In genomic region chr12:85215031-85215430, GRCm38 (mm10) we compare ENCODE assay signal across 22 mouse cellular contexts. TPM values are rescaled to one million over a fixed set of nuclear protein-coding genes. Genes with fewer than 3 reads are reported as not detected.
"Had no signal": no experiment of that assay in that cellular context is flagged by ENCODE, and none has a peak within 500 bp of the region (broad histone marks: within the 10 kb centered on the region; RNA-seq: fewer than 3 reads in every experiment).

No protein-coding gene starts in this region.

- H3K27ac ChIP-seq: liver, embryonic 15.5 days; macrophage; midbrain, embryonic 10.5 days; midbrain, embryonic 13.5 days; midbrain, embryonic 15.5 days; neural tube, embryonic 13.5 days; neural tube, embryonic 15.5 days had no signal

- H3K36me3 ChIP-seq: liver, embryonic 15.5 days; midbrain, embryonic 10.5 days; midbrain, embryonic 13.5 days; midbrain, embryonic 15.5 days; neural tube, embryonic 13.5 days; neural tube, embryonic 15.5 days had no signal

- H3K4me3 ChIP-seq: liver, embryonic 15.5 days; megakaryocyte, embryonic 14.5 days; midbrain, embryonic 10.5 days; midbrain, embryonic 13.5 days; midbrain, embryonic 15.5 days; myocyte; neural tube, embryonic 13.5 days; neural tube, embryonic 15.5 days had no signal

- H3K9ac ChIP-seq: liver, embryonic 15.5 days; liver, postnatal 0 days; midbrain, embryonic 13.5 days; midbrain, embryonic 15.5 days; neural tube, embryonic 13.5 days; neural tube, embryonic 15.5 days had no signal

- ATAC-seq: liver, postnatal 0 days; midbrain, embryonic 13.5 days; midbrain, embryonic 15.5 days had no signal

- DNase-seq: liver, postnatal 0 days; lung, adult 2 months; lung, postnatal 14 days; lung, postnatal 36 days; retina, postnatal 1 day; right cerebral cortex, adult 18-20 months; right cerebral cortex, postnatal 25 days; right cerebral cortex, postnatal 4 days; spleen, adult 18-20 months; thymus, adult 18-20 months; thymus, postnatal 14 days; thymus, postnatal 36 days had no signal

- H3K9me3 ChIP-seq: liver, embryonic 15.5 days; megakaryocyte, embryonic 14.5 days; midbrain, embryonic 10.5 days; midbrain, embryonic 13.5 days; midbrain, embryonic 15.5 days; neural tube, embryonic 13.5 days; neural tube, embryonic 15.5 days had no signal

- H3K4me2 ChIP-seq: liver, embryonic 15.5 days; midbrain, embryonic 13.5 days; midbrain, embryonic 15.5 days; neural tube, embryonic 13.5 days; neural tube, embryonic 15.5 days had no signal

- H3K27me3 ChIP-seq: liver, embryonic 15.5 days; midbrain, embryonic 13.5 days; midbrain, embryonic 15.5 days; neural tube, embryonic 13.5 days; neural tube, embryonic 15.5 days had no signal

RNA-seq across cellular contexts. Expression of gene Pgf, which starts 37.4 kb away (rescaled TPM):
- total RNA-seq: megakaryocyte progenitor cell, adult 5-6 weeks had no signal
